8 mouse cellular contexts compared by ENCODE assay signal in genomic region chr4:123748726-123749415, GRCm38 (mm10). TPM values are rescaled to one million over a fixed set of nuclear protein-coding genes. Genes with fewer than 3 reads are reported as not detected.
DNase-seq lines count a peak whose midpoint lies in the region; ATAC-seq and TF ChIP-seq lines count a peak whose summit lies in the region.

No protein-coding gene starts in this region.

- H3K4me3 ChIP-seq in gastrocnemius, adult 2 months = peak overlapping the region; percentile 94
- H3K4me3 ChIP-seq in embryonic fibroblast, embryonic 13.5 days (ENCODE audit: insufficient read depth, low read length) = peak overlapping the region; percentile 87
- peak overlapping the region; percentile 100 for H3K4me3 ChIP-seq in liver, embryonic 12.5 days

- no peak for DNase-seq in gastrocnemius, adult 2 months
- no peak for DNase-seq in gastrocnemius, postnatal 10 days
- peak; percentile 42 for DNase-seq in 416B (ENCODE audit: low read depth)
- peak; percentile 11 for DNase-seq in thymus, postnatal 25 days
- no peak for DNase-seq in left cerebral cortex, postnatal 10 days (ENCODE audit: extremely low spot score in 1 of 2, low spot score in 2 of 2)
- no peak for DNase-seq in kidney, postnatal 10 days

- no peak for TF ChIP-seq POLR2A in embryonic fibroblast, embryonic 13.5 days (IDR thresholded peaks at IDR 0.05; ENCODE audit: low read depth, low read length)

- no peak for TF ChIP-seq CTCF in gastrocnemius, adult 2 months (IDR thresholded peaks at IDR 0.05)
- no peak for TF ChIP-seq CTCF in embryonic fibroblast, embryonic 13.5 days (IDR thresholded peaks at IDR 0.05; ENCODE audit: borderline replicate concordance, insufficient read depth, low read length)

- peak overlapping the region; percentile 85 for H3K4me2 ChIP-seq in liver, embryonic 12.5 days

- H3K27ac ChIP-seq in gastrocnemius, adult 2 months = peak overlapping the region; percentile 95
- no peak overlapping the region for H3K27ac ChIP-seq in embryonic fibroblast, embryonic 13.5 days (ENCODE audit: insufficient read depth, low read length)
- H3K27ac ChIP-seq in liver, embryonic 12.5 days = peak overlapping the region; percentile 90

- WGBS in liver, embryonic 12.5 days (ENCODE audit: insufficient replicate concordance) = 6% methylated on average over 10 of the region's 10 CpGs

- no peaks in the 10 kb centered on the region; the same call in 1 of the 2 replicates for H3K27me3 ChIP-seq in liver, embryonic 12.5 days (replicated peaks)

- ATAC-seq in liver, embryonic 12.5 days = no peak

- intact Hi-C loops in gastrocnemius, adult 2 months (cut with DNase I) = no loop called here
- intact Hi-C loops in left cerebral cortex, postnatal 10 days (cut with DNase I) = no loop called here

- 0 out of 2 replicates have a peak, but pooled peaks cover 6% of the 10 kb centered on the region for H3K4me1 ChIP-seq in embryonic fibroblast, embryonic 13.5 days (ENCODE audit: control insufficient read depth, insufficient read depth, low read length)
- H3K4me1 ChIP-seq in liver, embryonic 12.5 days = peaks cover 30% of the 10 kb centered on the region

- no peaks in the 10 kb centered on the region for H3K9me3 ChIP-seq in liver, embryonic 12.5 days (replicated peaks)

- H3K36me3 ChIP-seq in liver, embryonic 12.5 days = 0 out of 2 replicates have a peak, but pooled peaks cover 6% of the 10 kb centered on the region

- peak overlapping the region; percentile 98 for H3K9ac ChIP-seq in liver, embryonic 12.5 days

RNA-seq across cellular contexts. Expression of gene Akirin1, which starts 1.3 kb away (rescaled TPM):
- total RNA-seq in gastrocnemius, adult 2 months (2021) = 10 to 100 TPM; 24.1 to 24.5 TPM
- total RNA-seq in gastrocnemius, postnatal 10 days (2021) = 10 to 100 TPM; 20.9 to 23.0 TPM
- polyA plus RNA-seq in embryonic fibroblast, embryonic 13.5 days (2011; ENCODE audit: insufficient read length, low read depth, missing spikeins) = 40.9 and 54.3 TPM in 2 replicates
- polyA plus RNA-seq in liver, embryonic 12.5 days (2016; fragmentation: Nextera tagmentation; extraction: Ambion mirVana) = 37.2 and 41.5 TPM in 2 replicates
- total RNA-seq in left cerebral cortex, postnatal 10 days (2021) = 10 to 100 TPM; 58.9 to 62.1 TPM

RNA-seq across cellular contexts. Expression of gene Ndufs5, which starts 30.9 kb away (rescaled TPM):
- total RNA-seq in gastrocnemius, adult 2 months (2021) = 100 to 1,000 TPM; 242 to 305 TPM
- total RNA-seq in gastrocnemius, postnatal 10 days (2021) = 100 to 1,000 TPM; 227 to 266 TPM
- polyA plus RNA-seq in embryonic fibroblast, embryonic 13.5 days (2011; ENCODE audit: insufficient read length, low read depth, missing spikeins) = 124 and 148 TPM in 2 replicates
- polyA plus RNA-seq in liver, embryonic 12.5 days (2016; fragmentation: Nextera tagmentation; extraction: Ambion mirVana) = 224 and 227 TPM in 2 replicates
- total RNA-seq in left cerebral cortex, postnatal 10 days (2021) = 100 to 1,000 TPM; 174 to 179 TPM

RNA-seq across cellular contexts. Expression of gene Rhbdl2, which starts 38.8 kb away (rescaled TPM):
- not detected for total RNA-seq in gastrocnemius, adult 2 months (2021)
- 1 to 10 TPM in 1 of 2 experiments, not detected in 1; 1.5 TPM for total RNA-seq in gastrocnemius, postnatal 10 days (2021)
- 0.76 and 1.9 TPM in 2 replicates for polyA plus RNA-seq in embryonic fibroblast, embryonic 13.5 days (2011; ENCODE audit: insufficient read length, low read depth, missing spikeins)
- 0.08 TPM in 1 of 2 replicates, not detected in the other for polyA plus RNA-seq in liver, embryonic 12.5 days (2016; fragmentation: Nextera tagmentation; extraction: Ambion mirVana)
- total RNA-seq in left cerebral cortex, postnatal 10 days (2021) = 1 to 10 TPM; 1.1 to 1.2 TPM

Comparison
In these comparisons a context has a peak if more than half of its experiments do, and no peak if none do; other contexts are left out.
1. DNase-seq: peak in 416B (single experiment) and thymus, postnatal 25 days (single experiment); none in gastrocnemius, adult 2 months (single experiment), gastrocnemius, postnatal 10 days (single experiment), left cerebral cortex, postnatal 10 days (0 of 2) and kidney, postnatal 10 days (single experiment).
2. Peak in every context shown above with its lines, with median percentiles within 50 percentile points of each other: H3K4me3 ChIP-seq.